Mouse (Mus musculus) heart, embryonic 16.5 days (tissue): Measurements from ENCODE around the gene Arhgap4. TPM values are rescaled to one million over a fixed set of nuclear protein-coding genes. Genes with fewer than 3 reads are reported as not detected.
A peak's percentile ranks its signal among the peaks of the same experiment; 100 is the strongest.

Experiments used
- ATAC-seq: fragments of 200-750 bp; cut with Nextera tagmentation; replicated peaks from 2 replicates; pipeline ENCODE4 v1.8.0; 2017; ENCODE audit warnings: moderate number of reproducible peaks; ENCODE audit not compliant: insufficient read depth, low FRiP score; ENCODE audit errors: extremely low read depth
- H3K27ac ChIP-seq: fragments of 300-500 bp; sonication (generic); 2 replicates; pipeline ENCODE4 v1.5.1; 2014; ENCODE audit warnings: mild to moderate bottlenecking, low read length, control low read depth, moderate library complexity
- H3K27me3 ChIP-seq: fragments of 300-500 bp; sonication (generic); 2 replicates; pipeline ENCODE4 v1.6.1; 2014; ENCODE audit warnings: low read length, mixed read lengths; ENCODE audit not compliant: control insufficient read depth, insufficient read depth
- H3K36me3 ChIP-seq: fragments of 300-500 bp; sonication (generic); 2 replicates; pipeline ENCODE4 v1.6.1; 2014; ENCODE audit not compliant: control insufficient read depth, insufficient read depth
- H3K4me1 ChIP-seq: fragments of 300-500 bp; sonication (generic); 2 replicates; pipeline ENCODE4 v1.6.1; 2014; ENCODE audit warnings: low read length, mixed read lengths; ENCODE audit not compliant: control insufficient read depth, insufficient read depth
- H3K4me2 ChIP-seq: fragments of 300-500 bp; sonication (generic); 2 replicates; pipeline ENCODE4 v1.6.1; 2014; ENCODE audit warnings: low read depth, mild to moderate bottlenecking, control low read depth, low read length
- H3K4me3 ChIP-seq: fragments of 300-500 bp; sonication (generic); 2 replicates; pipeline ENCODE4 v1.5.1; 2014; ENCODE audit warnings: mild to moderate bottlenecking, control low read depth, low read length
- H3K9ac ChIP-seq: fragments of 300-500 bp; sonication (generic); 2 replicates; pipeline ENCODE4 v1.6.1; 2014; ENCODE audit warnings: low read length, control low read depth
- H3K9me3 ChIP-seq: fragments of 300-500 bp; sonication (generic); replicated peaks from 2 replicates; pipeline ENCODE4 v1.6.1; 2016; ENCODE audit warnings: low read length; ENCODE audit not compliant: control insufficient read depth
- WGBS: fragments of 180-500 bp; shearing (Covaris S2); extraction: QIAGEN DNeasy Blood & Tissue Kit; methylation state at CpG from one replicate; pipeline ENCODE4 v1.1.7; 2014; 5-methylcytosine and 5-hydroxymethylcytosine counted together
- polyA plus RNA-seq: library from polyadenylated mRNA; unstranded; fragments of >200 nt; fragmentation: Nextera tagmentation; extraction: Ambion mirVana; gene quantifications from 2 replicates; pipeline ENCODE4 v1.2.1, GENCODE M21; 2015

Arhgap4 gene
- polyA plus RNA-seq, 1 experiment from 2014 or later = 4.7 TPM

DNA sequence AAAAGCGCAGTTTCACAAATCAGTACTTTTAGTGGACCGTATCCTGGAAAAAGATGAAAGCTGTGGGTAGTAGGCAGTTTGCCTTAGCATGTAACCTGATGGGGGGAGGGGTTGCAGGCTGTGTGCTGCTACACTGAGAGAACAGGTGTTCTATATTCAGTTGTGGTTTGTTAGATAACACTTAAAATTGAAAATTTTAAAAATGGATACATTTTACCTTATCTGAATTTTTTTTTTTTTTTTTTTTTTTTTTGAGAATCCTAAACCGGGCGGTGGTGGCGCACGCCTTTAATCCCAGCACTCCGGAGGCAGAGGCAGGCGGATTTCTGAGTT, 846 bp upstream of the Arhgap4 start:
- peak overlapping the region; percentile 67 for H3K4me3 ChIP-seq
- H3K9me3 ChIP-seq = no peaks in the 10 kb centered on the region
- H3K4me2 ChIP-seq = peak overlapping the region; percentile 73
- H3K27me3 ChIP-seq = no peaks in the 10 kb centered on the region
- no peak for ATAC-seq
- H3K36me3 ChIP-seq = 0 out of 2 replicates have a peak, but pooled peaks cover 2% of the 10 kb centered on the region
- peaks cover 3% of the 10 kb centered on the region; the same call in 1 of the 2 replicates for H3K4me1 ChIP-seq
- peak overlapping the region; percentile 71 for H3K9ac ChIP-seq
- WGBS = 75% methylated on average over 8 of the region's 8 CpGs
- H3K27ac ChIP-seq = no peak overlapping the region

DNA sequence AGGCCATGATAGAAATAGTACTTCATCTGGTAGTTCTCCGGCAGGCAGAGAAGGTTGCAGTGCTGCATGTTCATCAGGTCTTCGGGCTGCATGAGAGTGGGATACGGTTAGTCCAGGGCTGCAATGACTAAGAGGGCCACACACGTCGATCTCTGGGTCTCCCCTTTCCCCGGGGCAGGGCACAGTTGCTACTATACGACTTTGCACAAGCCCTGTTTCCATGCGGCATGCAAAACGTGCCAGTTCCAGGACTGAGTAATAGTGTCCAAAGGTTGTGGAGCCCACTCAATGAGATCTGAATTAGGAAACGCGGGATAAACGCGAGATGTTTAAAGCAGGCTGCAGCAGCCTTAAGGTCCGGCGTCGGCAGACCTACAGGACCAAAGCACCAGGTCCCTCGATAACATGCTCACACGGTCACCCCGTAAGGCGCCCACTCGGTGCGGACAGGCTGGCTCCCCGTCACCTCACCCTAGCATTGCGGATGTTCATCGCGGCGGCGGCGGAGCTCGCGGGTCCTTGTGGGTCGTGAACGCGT, 316 bp downstream of the Arhgap4 start:
- Histone ChIP-seq H3K27ac (peak overlapping the region; percentile 86), H3K4me3 (peak overlapping the region; percentile 67), H3K27me3 (no peaks in the 10 kb centered on the region), H3K4me2 (peak overlapping the region; percentile 71), H3K36me3 (0 out of 2 replicates have a peak, but pooled peaks cover 2% of the 10 kb centered on the region), H3K4me1 (peaks cover 3% of the 10 kb centered on the region; the same call in 1 of the 2 replicates), H3K9ac (peak overlapping the region; percentile 72), H3K9me3 (no peaks in the 10 kb centered on the region)
- peak; percentile 11; the same call in 1 of the 2 replicates for ATAC-seq
- WGBS = 12% methylated on average over 34 of the region's 34 CpGs

- Histone ChIP-seq H3K36me3 (0 out of 2 replicates have a peak, but pooled peaks cover 2% of the 10 kb centered on the region), H3K27ac (no peak overlapping the region), H3K4me1 (peaks cover 3% of the 10 kb centered on the region; the same call in 1 of the 2 replicates), H3K9me3 (no peaks in the 10 kb centered on the region), H3K9ac (no peak overlapping the region), H3K27me3 (no peaks in the 10 kb centered on the region), H3K4me2 (no peak overlapping the region), H3K4me3 (no peak overlapping the region)
- ATAC-seq = no peak
- 78% methylated on average over 5 of the region's 5 CpGs for WGBS
Measured at GRCm38 (mm10) chrX:73918631-73919030, 3.0 kb downstream of the Arhgap4 start.

GRCm38 (mm10) chrX:73916945-73917344, 4.7 kb downstream of the Arhgap4 start:
- ATAC-seq = no peak
- no peak overlapping the region for H3K4me2 ChIP-seq
- no peak overlapping the region for H3K27ac ChIP-seq
- WGBS = 86% methylated on average over 8 of the region's 8 CpGs
- H3K4me1 ChIP-seq = peaks cover 3% of the 10 kb centered on the region; the same call in 1 of the 2 replicates
- no peak overlapping the region for H3K4me3 ChIP-seq
- no peak overlapping the region for H3K9ac ChIP-seq
- H3K36me3 ChIP-seq = 0 out of 2 replicates have a peak, but pooled peaks cover 2% of the 10 kb centered on the region
- no peaks in the 10 kb centered on the region for H3K9me3 ChIP-seq
- H3K27me3 ChIP-seq = no peaks in the 10 kb centered on the region

DNA sequence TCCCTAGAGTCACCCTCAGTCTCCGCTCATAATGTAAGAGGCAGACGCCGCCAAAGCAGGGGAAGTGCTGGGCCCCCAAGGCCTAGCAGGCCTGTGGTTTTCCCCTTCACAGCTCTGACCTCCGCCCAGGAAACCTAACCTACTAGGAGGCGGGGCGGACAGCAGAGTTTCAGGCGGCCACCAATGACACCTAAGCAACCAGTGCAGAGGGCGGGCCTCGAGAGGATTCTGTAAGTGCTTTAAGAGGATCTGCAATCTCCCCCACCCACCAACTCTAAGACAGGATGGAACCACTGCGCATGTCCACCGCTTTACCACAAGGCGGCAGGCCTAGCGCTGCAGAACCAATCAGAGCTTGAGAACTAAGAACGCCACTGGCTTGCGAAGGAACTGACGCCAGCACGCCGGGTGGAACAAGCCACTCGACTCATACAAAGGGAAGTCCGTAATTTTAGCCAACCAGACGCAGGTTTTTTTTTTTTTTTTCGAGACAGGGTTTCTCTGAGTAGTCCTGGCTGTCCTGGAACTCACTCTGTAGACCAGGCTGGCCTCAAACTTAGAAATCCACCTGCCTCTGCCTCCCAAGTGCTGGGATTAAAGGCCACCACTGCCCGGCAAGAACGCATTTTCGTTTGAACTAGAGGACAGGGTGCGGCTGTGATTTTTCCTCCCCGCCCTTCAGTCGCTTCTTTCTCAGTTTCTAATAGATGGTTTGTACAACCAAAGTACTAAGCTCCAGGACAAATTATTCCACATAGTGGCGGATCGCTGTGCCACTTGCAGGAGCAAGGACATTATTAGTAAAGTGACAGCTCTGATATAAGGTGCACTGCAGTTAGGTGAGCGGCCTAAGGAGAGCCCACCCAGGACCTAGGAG, 6.6 kb downstream of the Arhgap4 start:
- Histone ChIP-seq H3K4me3 (peak overlapping the region; percentile 29), H3K36me3 (0 out of 2 replicates have a peak, but pooled peaks cover 2% of the 10 kb centered on the region), H3K4me2 (peak overlapping the region; percentile 54), H3K9ac (peak overlapping the region; percentile 44), H3K9me3 (no peaks in the 10 kb centered on the region), H3K4me1 (peaks cover 2% of the 10 kb centered on the region; the same call in 1 of the 2 replicates), H3K27ac (peak overlapping the region; percentile 83), H3K27me3 (no peaks in the 10 kb centered on the region; the same call in 1 of the 2 replicates)
- ATAC-seq = peak; percentile 98
- WGBS = 22% methylated on average over 31 of the region's 31 CpGs

GRCm38 (mm10) chrX:73911588-73911987, 10.1 kb downstream of the Arhgap4 start:
- H3K27me3 ChIP-seq = no peaks in the 10 kb centered on the region; the same call in 1 of the 2 replicates
- no peak for ATAC-seq
- H3K36me3 ChIP-seq = no peaks in the 10 kb centered on the region
- peak overlapping the region; percentile 49 for H3K4me2 ChIP-seq
- H3K9ac ChIP-seq = no peak overlapping the region
- H3K4me3 ChIP-seq = no peak overlapping the region
- peaks cover 2% of the 10 kb centered on the region; the same call in 1 of the 2 replicates for H3K4me1 ChIP-seq
- H3K9me3 ChIP-seq = no peaks in the 10 kb centered on the region
- peak overlapping the region; percentile 27; the same call in 1 of the 2 replicates for H3K27ac ChIP-seq
- 68% methylated on average over 2 of the region's 2 CpGs for WGBS

- H3K27me3 ChIP-seq = no peaks in the 10 kb centered on the region; the same call in 1 of the 2 replicates
- peaks cover 2% of the 10 kb centered on the region; the same call in 1 of the 2 replicates for H3K4me1 ChIP-seq
- peak overlapping the region; percentile 9; the same call in 1 of the 2 replicates for H3K4me3 ChIP-seq
- 10% methylated on average over 26 of the region's 26 CpGs for WGBS
- peak overlapping the region; percentile 27; the same call in 1 of the 2 replicates for H3K27ac ChIP-seq
- peak overlapping the region; percentile 49 for H3K4me2 ChIP-seq
- no peaks in the 10 kb centered on the region for H3K9me3 ChIP-seq
- H3K36me3 ChIP-seq = no peaks in the 10 kb centered on the region
- no peak overlapping the region for H3K9ac ChIP-seq
- ATAC-seq = no peak
Measured at GRCm38 (mm10) chrX:73911156-73911555, 10.5 kb downstream of the Arhgap4 start.

DNA sequence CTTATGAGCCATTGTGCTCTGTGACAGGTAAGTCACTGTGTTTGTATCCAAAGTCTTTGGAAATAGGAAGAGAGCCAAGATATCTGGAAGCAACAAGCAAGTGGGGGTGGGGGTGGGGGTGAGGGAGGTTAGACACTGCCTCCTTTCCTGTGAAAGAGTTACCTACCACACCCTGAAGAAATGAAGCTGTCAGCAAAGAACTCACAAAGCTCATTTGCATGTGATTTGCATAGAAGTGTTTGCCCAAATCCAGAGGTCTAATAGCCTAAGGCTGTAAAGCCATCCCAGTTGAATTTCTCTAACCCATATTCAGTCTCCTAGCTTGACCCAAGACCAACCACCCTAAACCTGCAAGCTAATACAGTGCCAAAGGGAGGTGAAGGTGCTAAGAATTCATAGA, 11.2 kb downstream of the Arhgap4 start:
- ATAC-seq = no peak
- Histone ChIP-seq H3K9ac (no peak overlapping the region), H3K36me3 (no peaks in the 10 kb centered on the region), H3K27me3 (no peaks in the 10 kb centered on the region; the same call in 1 of the 2 replicates), H3K4me3 (peak overlapping the region; percentile 9; the same call in 1 of the 2 replicates), H3K27ac (no peak overlapping the region), H3K9me3 (no peaks in the 10 kb centered on the region), H3K4me2 (peak overlapping the region; percentile 49; the same call in 1 of the 2 replicates), H3K4me1 (peaks cover 2% of the 10 kb centered on the region; the same call in 1 of the 2 replicates)
